Mouse (Mus musculus) naive thymus-derived CD4-positive, alpha-beta T cell, adult 2 months (primary cell): ENCODE results near the gene Zfp866.

Experiments used
- DNase-seq: peaks from one replicate; pipeline ENCODE4 v3.0.0-alpha.2; 2011; ENCODE audit warnings: low read depth

The Zfp866 gene

GRCm38 (mm10) chr8:69716403-69717231 lies 74.4 kb downstream of the Zfp866 start:
- DNase-seq: peak; percentile 98

GRCm38 (mm10) chr8:69715366-69715765 lies 75.6 kb downstream of the Zfp866 start:
- peak; percentile 35 for DNase-seq

- no peak for DNase-seq
Observed at GRCm38 (mm10) chr8:69713516-69713915, 77.5 kb downstream of the Zfp866 start.
